Mouse (Mus musculus): ENCODE results near the gene Gm14226.
"Not testable (repeated sequence)": the region's sequence is repeated elsewhere in the genome, so short reads cannot be mapped to it uniquely, and the experiment has no call there.

DNA sequence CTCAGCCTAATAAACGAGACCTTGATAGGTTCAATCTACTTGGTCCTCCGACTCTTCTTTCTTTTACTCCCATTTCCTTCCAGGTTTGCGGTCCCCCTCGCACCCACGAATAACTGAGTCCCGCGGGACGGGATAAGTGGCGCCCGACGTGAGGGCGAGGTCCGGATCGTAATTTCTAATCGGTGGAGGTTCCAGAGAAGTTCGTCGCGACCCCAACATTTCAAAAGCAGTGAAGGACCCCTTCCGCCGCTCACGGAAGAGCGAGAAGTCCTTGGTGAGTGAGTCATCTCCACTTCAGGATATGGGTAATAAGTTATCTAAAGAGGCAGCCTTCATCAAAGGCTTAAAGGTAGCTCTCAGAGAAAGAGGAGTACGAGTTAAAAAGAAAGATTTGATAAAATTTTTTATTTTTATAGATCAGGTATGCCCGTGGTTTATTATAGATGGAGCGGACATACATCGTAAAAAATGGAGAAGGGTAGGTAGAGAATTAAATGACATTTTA is at the start of gene Gm14226:
- TF ChIP-seq CTCF (IDR thresholded peaks at IDR 0.05; ENCODE audit: control insufficient read depth, insufficient read depth, insufficient read length); USF1 (IDR thresholded peaks at IDR 0.05; ENCODE audit: low read depth); MYOG (IDR thresholded peaks at IDR 0.05; ENCODE audit: control insufficient read depth, extremely low read depth, insufficient read length); MAX (IDR thresholded peaks at IDR 0.05); FOSL1 (IDR thresholded peaks at IDR 0.05; ENCODE audit: insufficient read depth, low read length, poor library complexity, severe bottlenecking); CEBPB (IDR thresholded peaks at IDR 0.05; ENCODE audit: low read depth); MYOD1 (IDR thresholded peaks at IDR 0.05; ENCODE audit: control insufficient read depth, insufficient read length, low read depth): not testable (repeated sequence)

Measured in C2C12 (cell line).